Mouse (Mus musculus) erythroblast, embryonic 14.5 days (primary cell): ENCODE measurements around the gene Tns1.

Experiments used
- GATA1 ChIP-seq: IDR thresholded peaks from 2 replicates; pipeline ENCODE4 v1.6.1; 2012; ENCODE audit warnings: low read length, inconsistent platforms, mixed read lengths
- TAL1 ChIP-seq: IDR thresholded peaks from 3 replicates; pipeline ENCODE4 v1.6.1; 2012; ENCODE audit warnings: low read length, inconsistent platforms, mixed read lengths

GRCm38 (mm10) chr1:74124991-74125552, 823 bp upstream of the Tns1 start, which contains the start of gene Rufy4:
- TF ChIP-seq GATA1 (no peak), TAL1 (no peak)
